Mouse (Mus musculus) lung, adult 2 months (tissue): ENCODE measurements around the gene Mlph.

Experiments used
- CTCF ChIP-seq: fragments of 200-500 bp; IDR thresholded peaks from 2 replicates; pipeline ENCODE4 v1.5.1; 2011; ENCODE audit warnings: mild to moderate bottlenecking, low read length, control low read depth; ENCODE audit not compliant: insufficient read depth
- POLR2A ChIP-seq: fragments of 200-500 bp; IDR thresholded peaks from 2 replicates; pipeline ENCODE4 v1.6.1; 2011; ENCODE audit warnings: low read depth, mild to moderate bottlenecking, control low read depth, low read length, borderline replicate concordance; ENCODE audit errors: extremely low read depth

DNA sequence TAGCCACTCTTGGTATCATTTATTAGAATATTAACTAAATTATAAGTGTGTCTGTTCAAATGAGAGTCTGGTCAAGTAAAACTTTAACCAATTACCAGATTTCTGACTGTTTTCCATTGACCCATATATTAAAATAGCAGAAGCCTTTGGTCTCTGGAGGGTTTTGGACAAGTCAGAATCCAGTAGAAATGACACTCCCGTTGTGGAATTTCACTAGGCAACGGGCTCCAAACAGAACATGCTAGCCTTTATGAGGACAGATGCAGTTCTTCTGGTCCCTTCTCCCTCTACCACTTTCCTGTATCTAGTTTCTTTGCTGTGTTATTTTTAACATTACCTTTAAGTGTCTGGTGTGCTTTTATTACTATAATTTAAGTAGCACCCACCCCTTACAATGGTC is 44.3 kb upstream of the Mlph start:
- TF ChIP-seq POLR2A (no peak), CTCF (no peak)
